Mouse (Mus musculus): ENCODE measurements at regions not wholly inside any gene's neighbourhood (a gene's known extent, or its start where the extent isn't known, plus 50 kb on each side); places are given as distances from the start of the nearest gene placed in this dataset.

GRCm38 (mm10) chr5:43124301-43124700 lies 108.7 kb upstream of the Cpeb2 start:
- no peak overlapping the region for H3K27ac ChIP-seq (ENCODE audit: insufficient read depth, low read depth, low read length, poor library complexity, severe bottlenecking)
- no peaks in the 10 kb centered on the region for H3K36me3 ChIP-seq (ENCODE audit: control insufficient read depth, insufficient read depth, low read length, poor library complexity, severe bottlenecking)
- no peak for DNase-seq (ENCODE audit: low read depth, low spot score)
- no peak overlapping the region for H3K9ac ChIP-seq (ENCODE audit: insufficient read depth, low read depth, low read length, poor library complexity, severe bottlenecking)
- H3K4me3 ChIP-seq (ENCODE audit: insufficient read depth in 1 of 2, low read depth in 1 of 2, low read length in 2 of 2, poor library complexity in 1 of 2, severe bottlenecking in 1 of 2): no peak overlapping the region
- no peak for TF ChIP-seq ZNF384 (IDR thresholded peaks at IDR 0.05; ENCODE audit: low read depth, low read length)
- TF ChIP-seq MAFK (IDR thresholded peaks at IDR 0.05; ENCODE audit: insufficient read depth, low read depth, low read length): no peak
- no peak for TF ChIP-seq ZC3H11A (IDR thresholded peaks at IDR 0.05; ENCODE audit: borderline replicate concordance, low read depth, low read length)
- TF ChIP-seq HCFC1 (IDR thresholded peaks at IDR 0.05; ENCODE audit: borderline replicate concordance, insufficient read depth, low read length): no peak
- in situ Hi-C loops (cut with MboI; ENCODE audit: low sequenced_read_pairs in 2 of 2, unreplicated experiment in 2 of 2): no loop called here
- no peaks in the 10 kb centered on the region for H3K9me3 ChIP-seq (ENCODE audit: control insufficient read depth, insufficient read depth, low read depth, low read length)
- H3K4me1 ChIP-seq (ENCODE audit: control insufficient read depth in 2 of 2, insufficient read depth in 2 of 2, low read length in 2 of 2, poor library complexity in 1 of 2): no peaks in the 10 kb centered on the region

DNA sequence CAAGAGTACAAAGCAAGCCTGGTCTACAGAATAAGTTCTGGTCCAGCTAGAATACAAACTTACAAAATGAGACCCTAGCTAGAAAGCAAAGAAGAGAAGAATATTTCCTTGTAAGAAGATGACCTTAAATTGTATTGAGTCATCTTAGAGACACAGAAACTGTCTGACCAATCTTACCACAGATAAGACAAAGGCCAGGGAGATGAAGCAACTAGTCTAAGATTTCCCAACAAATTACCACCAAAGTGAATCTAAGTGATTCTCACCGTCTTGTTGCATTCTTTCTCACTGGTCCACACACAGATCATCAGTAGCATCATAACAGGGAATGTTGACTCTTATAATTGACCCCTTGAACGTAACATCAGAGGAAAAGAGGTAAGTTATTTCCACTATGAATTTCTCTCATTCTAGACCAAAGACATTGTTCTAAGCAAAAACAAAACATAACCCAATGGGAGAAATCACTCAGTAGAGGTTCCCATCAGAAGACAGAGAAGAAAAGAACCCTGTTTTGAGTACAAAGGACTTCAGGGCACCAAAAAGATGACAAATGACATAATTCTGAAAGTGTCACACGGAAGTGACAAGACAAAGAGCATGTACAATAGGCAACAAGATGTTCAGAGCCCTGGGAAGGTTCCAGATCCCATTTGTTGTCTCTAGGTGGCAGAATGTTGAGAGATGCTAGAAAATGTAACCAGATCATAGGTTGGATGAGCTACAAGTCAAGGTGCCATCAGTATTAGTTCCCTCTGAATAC lies 107.0 kb upstream of the Cpeb2 start:
- no peak overlapping the region for H3K27ac ChIP-seq (ENCODE audit: insufficient read depth, low read depth, low read length, poor library complexity, severe bottlenecking)
- in situ Hi-C loops (cut with MboI; ENCODE audit: low sequenced_read_pairs in 2 of 2, unreplicated experiment in 2 of 2): no loop called here
- H3K4me3 ChIP-seq (ENCODE audit: insufficient read depth in 1 of 2, low read depth in 1 of 2, low read length in 2 of 2, poor library complexity in 1 of 2, severe bottlenecking in 1 of 2): no peak overlapping the region
- no peaks in the 10 kb centered on the region for H3K4me1 ChIP-seq (ENCODE audit: control insufficient read depth in 2 of 2, insufficient read depth in 2 of 2, low read length in 2 of 2, poor library complexity in 1 of 2)
- no peak overlapping the region for H3K9ac ChIP-seq (ENCODE audit: insufficient read depth, low read depth, low read length, poor library complexity, severe bottlenecking)
- H3K36me3 ChIP-seq (ENCODE audit: control insufficient read depth, insufficient read depth, low read length, poor library complexity, severe bottlenecking): no peaks in the 10 kb centered on the region
- DNase-seq (ENCODE audit: low read depth, low spot score): no peak
- no peaks in the 10 kb centered on the region for H3K9me3 ChIP-seq (ENCODE audit: control insufficient read depth, insufficient read depth, low read depth, low read length)
- TF ChIP-seq MAFK (IDR thresholded peaks at IDR 0.05; ENCODE audit: insufficient read depth, low read depth, low read length) (no peak), ZNF384 (IDR thresholded peaks at IDR 0.05; ENCODE audit: low read depth, low read length) (no peak), ZC3H11A (IDR thresholded peaks at IDR 0.05; ENCODE audit: borderline replicate concordance, low read depth, low read length) (no peak), HCFC1 (IDR thresholded peaks at IDR 0.05; ENCODE audit: borderline replicate concordance, insufficient read depth, low read length) (no peak), CHD2 (IDR thresholded peaks at IDR 0.05; ENCODE audit: low read depth, low read length) (no peak)

DNA sequence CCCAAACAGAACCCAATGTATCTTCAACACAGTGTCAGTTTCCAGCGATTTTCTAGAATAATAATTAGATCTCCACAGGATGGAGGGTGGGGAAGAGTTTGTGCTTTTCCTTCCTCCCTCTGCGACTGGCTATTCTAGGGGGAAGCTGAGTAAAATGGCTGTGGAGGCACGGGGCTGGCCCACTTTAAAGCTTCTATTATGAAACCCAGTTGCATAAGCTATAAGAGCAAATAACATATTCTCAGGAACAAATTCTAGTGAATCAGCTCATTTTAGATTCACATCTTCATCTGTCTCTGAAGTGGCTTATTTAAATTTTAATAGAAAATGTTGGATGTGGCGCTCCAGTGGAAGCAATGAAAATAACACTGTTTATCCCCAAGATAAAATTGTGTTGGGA lies 102.6 kb upstream of the Cpeb2 start:
- Histone ChIP-seq H3K4me1 (ENCODE audit: control insufficient read depth in 2 of 2, insufficient read depth in 2 of 2, low read length in 2 of 2, poor library complexity in 1 of 2) (no peaks in the 10 kb centered on the region), H3K27ac (ENCODE audit: insufficient read depth, low read depth, low read length, poor library complexity, severe bottlenecking) (no peak overlapping the region), H3K4me3 (ENCODE audit: insufficient read depth in 1 of 2, low read depth in 1 of 2, low read length in 2 of 2, poor library complexity in 1 of 2, severe bottlenecking in 1 of 2) (no peak overlapping the region), H3K9me3 (ENCODE audit: control insufficient read depth, insufficient read depth, low read depth, low read length) (no peaks in the 10 kb centered on the region), H3K9ac (ENCODE audit: insufficient read depth, low read depth, low read length, poor library complexity, severe bottlenecking) (no peak overlapping the region), H3K36me3 (ENCODE audit: control insufficient read depth, insufficient read depth, low read length, poor library complexity, severe bottlenecking) (no peaks in the 10 kb centered on the region)
- TF ChIP-seq HCFC1 (IDR thresholded peaks at IDR 0.05; ENCODE audit: borderline replicate concordance, insufficient read depth, low read length) (no peak), ZC3H11A (IDR thresholded peaks at IDR 0.05; ENCODE audit: borderline replicate concordance, low read depth, low read length) (no peak), CHD2 (IDR thresholded peaks at IDR 0.05; ENCODE audit: low read depth, low read length) (no peak)
- in situ Hi-C loops (cut with MboI; ENCODE audit: low sequenced_read_pairs in 2 of 2, unreplicated experiment in 2 of 2): no loop called here
- DNase-seq (ENCODE audit: low read depth, low spot score): no peak

GRCm38 (mm10) chr5:43130901-43131557 lies 101.9 kb upstream of the Cpeb2 start:
- Histone ChIP-seq H3K4me1 (ENCODE audit: control insufficient read depth in 2 of 2, insufficient read depth in 2 of 2, low read length in 2 of 2, poor library complexity in 1 of 2) (no peaks in the 10 kb centered on the region), H3K9ac (ENCODE audit: insufficient read depth, low read depth, low read length, poor library complexity, severe bottlenecking) (no peak overlapping the region), H3K4me3 (ENCODE audit: insufficient read depth in 1 of 2, low read depth in 1 of 2, low read length in 2 of 2, poor library complexity in 1 of 2, severe bottlenecking in 1 of 2) (no peak overlapping the region), H3K27ac (ENCODE audit: insufficient read depth, low read depth, low read length, poor library complexity, severe bottlenecking) (no peak overlapping the region), H3K36me3 (ENCODE audit: control insufficient read depth, insufficient read depth, low read length, poor library complexity, severe bottlenecking) (no peaks in the 10 kb centered on the region), H3K9me3 (ENCODE audit: control insufficient read depth, insufficient read depth, low read depth, low read length) (no peaks in the 10 kb centered on the region)
- DNase-seq (ENCODE audit: low read depth, low spot score): no peak
- in situ Hi-C loops (cut with MboI; ENCODE audit: low sequenced_read_pairs in 2 of 2, unreplicated experiment in 2 of 2): no loop called here
- TF ChIP-seq ZC3H11A (IDR thresholded peaks at IDR 0.05; ENCODE audit: borderline replicate concordance, low read depth, low read length): no peak
- TF ChIP-seq CHD2 (IDR thresholded peaks at IDR 0.05; ENCODE audit: low read depth, low read length): no peak
- TF ChIP-seq MAFK (IDR thresholded peaks at IDR 0.05; ENCODE audit: insufficient read depth, low read depth, low read length): no peak
- TF ChIP-seq HCFC1 (IDR thresholded peaks at IDR 0.05; ENCODE audit: borderline replicate concordance, insufficient read depth, low read length): no peak
- TF ChIP-seq ZNF384 (IDR thresholded peaks at IDR 0.05; ENCODE audit: low read depth, low read length): no peak

Measured in ES-E14 (cell line).